Mouse (Mus musculus) C2C12 (cell line): ENCODE results near the gene Ifna16.

ENCODE experiments used
- CTCF ChIP-seq: IDR thresholded peaks from one replicate; pipeline ENCODE4 v1.5.1; 2011; ENCODE audit not compliant: control insufficient read depth, insufficient read depth, insufficient read length
- FOSL1 ChIP-seq: IDR thresholded peaks from one replicate; pipeline ENCODE4 v1.8.0; 2011; ENCODE audit warnings: mild to moderate bottlenecking, low read length; ENCODE audit not compliant: poor library complexity, insufficient read depth, severe bottlenecking
- MAX ChIP-seq: IDR thresholded peaks from one replicate; pipeline ENCODE4 v1.6.1; 2011; ENCODE audit warnings: mild to moderate bottlenecking, control low read depth
- MYOD1 ChIP-seq: IDR thresholded peaks from one replicate; pipeline ENCODE4 v1.6.1; 2011; ENCODE audit warnings: low read depth; ENCODE audit not compliant: control insufficient read depth, insufficient read length
- MYOG ChIP-seq: IDR thresholded peaks from one replicate; pipeline ENCODE4 v1.6.1; 2011; ENCODE audit not compliant: control insufficient read depth, insufficient read length; ENCODE audit errors: extremely low read depth
- USF1 ChIP-seq: IDR thresholded peaks from one replicate; pipeline ENCODE4 v1.6.1; 2011; ENCODE audit warnings: low read depth, mild to moderate bottlenecking, control low read depth, moderate library complexity

DNA sequence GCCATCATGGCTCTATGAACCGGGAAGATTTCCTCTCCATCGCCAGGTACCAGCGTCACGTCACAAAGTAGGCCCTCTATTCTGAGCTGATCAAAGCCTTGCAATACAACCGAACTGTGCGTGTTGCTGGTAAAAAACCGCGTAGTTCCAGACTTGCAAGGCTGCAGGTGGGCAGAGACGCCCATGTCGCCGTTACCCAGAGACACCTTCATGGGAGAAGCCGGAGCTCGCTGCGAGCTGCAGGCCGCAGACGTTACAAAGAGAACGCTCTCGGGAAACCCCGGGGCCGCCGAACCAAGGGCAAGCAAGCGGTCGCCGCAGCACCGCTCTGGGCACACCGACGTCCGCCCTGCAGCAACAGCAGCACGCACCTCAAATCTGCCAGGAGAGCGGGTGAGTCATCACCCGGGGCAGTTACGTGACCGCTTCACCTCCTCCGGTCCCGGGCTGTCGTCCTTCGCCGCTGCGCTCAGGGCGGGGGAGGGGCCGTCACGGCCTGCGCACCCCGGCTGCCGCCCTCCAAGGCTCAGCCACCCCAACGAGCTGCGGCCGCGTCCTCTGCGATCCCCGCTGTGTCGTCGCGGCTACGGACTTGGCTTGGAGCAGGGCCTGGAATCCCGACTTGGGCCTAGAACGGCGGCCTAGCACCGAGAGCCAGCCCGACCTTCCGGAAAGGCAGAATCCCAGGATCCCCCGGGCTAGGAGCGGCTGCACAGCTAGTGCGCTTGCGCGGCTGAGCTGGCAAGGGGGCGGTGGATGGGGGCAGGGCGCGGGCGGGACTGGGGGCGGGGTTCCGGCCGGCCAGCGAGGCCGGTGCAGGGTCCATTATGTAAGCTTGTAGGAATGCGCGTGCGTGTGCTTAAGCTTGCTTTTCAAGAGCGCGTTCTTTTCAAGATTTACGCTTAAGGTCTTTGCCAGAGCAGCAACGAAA lies 45.3 kb upstream of the Ifna16 start, which contains the start of the genes Gm26566 and Klhl9:
- TF ChIP-seq CTCF: no peak
- TF ChIP-seq MYOD1: no peak
- TF ChIP-seq MAX: no peak
- TF ChIP-seq MYOG: no peak
- no peak for TF ChIP-seq USF1
- no peak for TF ChIP-seq FOSL1
